ENCODE assay signal across 12 mouse cellular contexts in genomic region chr11:88701976-88702659, GRCm38 (mm10). TPM values are rescaled to one million over a fixed set of nuclear protein-coding genes. Genes with fewer than 3 reads are reported as not detected.
DNase-seq lines count a peak whose midpoint lies in the region; ATAC-seq lines count a peak whose summit lies in the region.
"Had no signal": no experiment of that assay in that cellular context is flagged by ENCODE, and none has a peak within 500 bp of the region (broad histone marks: within the 10 kb centered on the region; RNA-seq: fewer than 3 reads in every experiment).

No protein-coding gene starts in this region.

- no peaks in the 10 kb centered on the region for H3K27me3 ChIP-seq in kidney, embryonic 16.5 days (ENCODE audit: insufficient read depth, low read length)
- H3K27me3 ChIP-seq in hindbrain, embryonic 10.5 days (ENCODE audit: insufficient read depth, poor library complexity, severe bottlenecking) = no peaks in the 10 kb centered on the region
- no peaks in the 10 kb centered on the region for H3K27me3 ChIP-seq in midbrain, embryonic 15.5 days (replicated peaks)
- H3K27me3 ChIP-seq: embryonic facial prominence, embryonic 13.5 days; intestine, embryonic 15.5 days had no signal

- no peaks in the 10 kb centered on the region for H3K9me3 ChIP-seq in kidney, embryonic 16.5 days (ENCODE audit: low read length)
- H3K9me3 ChIP-seq in hindbrain, embryonic 10.5 days = no peaks in the 10 kb centered on the region
- no peaks in the 10 kb centered on the region for H3K9me3 ChIP-seq in midbrain, embryonic 15.5 days
- H3K9me3 ChIP-seq: embryonic facial prominence, embryonic 13.5 days; intestine, embryonic 15.5 days had no signal

- no peak overlapping the region for H3K4me3 ChIP-seq in kidney, embryonic 16.5 days (ENCODE audit: low read length)
- H3K4me3 ChIP-seq in hindbrain, embryonic 10.5 days = peak overlapping the region; percentile 21; the same call in 1 of the 2 replicates
- no peak overlapping the region for H3K4me3 ChIP-seq in midbrain, embryonic 15.5 days
- H3K4me3 ChIP-seq: embryonic facial prominence, embryonic 13.5 days; intestine, embryonic 15.5 days; left cerebral cortex, adult 2 months had no signal

- H3K4me1 ChIP-seq in kidney, embryonic 16.5 days (ENCODE audit: insufficient read depth, low read length) = peaks cover 52% of the 10 kb centered on the region
- peaks cover 94% of the 10 kb centered on the region for H3K4me1 ChIP-seq in hindbrain, embryonic 10.5 days (replicated peaks)
- H3K4me1 ChIP-seq in midbrain, embryonic 15.5 days = peaks cover 64% of the 10 kb centered on the region

- H3K9ac ChIP-seq in kidney, embryonic 16.5 days (replicated peaks; ENCODE audit: low read length) = no peak overlapping the region
- H3K9ac ChIP-seq in midbrain, embryonic 15.5 days = no peak overlapping the region
- H3K9ac ChIP-seq: embryonic facial prominence, embryonic 13.5 days; intestine, embryonic 15.5 days had no signal

- H3K27ac ChIP-seq in kidney, embryonic 16.5 days (ENCODE audit: low read length) = peak overlapping the region; percentile 19; the same call in 1 of the 2 replicates
- H3K27ac ChIP-seq in hindbrain, embryonic 10.5 days = peak overlapping the region; percentile 85
- H3K27ac ChIP-seq in midbrain, embryonic 15.5 days = peak overlapping the region; percentile 35
- H3K27ac ChIP-seq: embryonic facial prominence, embryonic 13.5 days; intestine, embryonic 15.5 days; left cerebral cortex, adult 2 months had no signal

- no peak for DNase-seq in kidney, adult 8-10 months
- DNase-seq in embryo, embryonic 10.5 days (ENCODE audit: low spot score) = peak; percentile 80
- DNase-seq in hindbrain, embryonic 10.5 days (ENCODE audit: low spot score) = peak; percentile 50
- DNase-seq in cerebellum, adult 8-10 months = no peak
- no peak for DNase-seq in heart, adult 8-10 months (ENCODE audit: low spot score)
- DNase-seq: gastrocnemius, postnatal 36 days had no signal

- H3K36me3 ChIP-seq in kidney, embryonic 16.5 days (ENCODE audit: insufficient read depth, low read length) = peaks cover 31% of the 10 kb centered on the region
- H3K36me3 ChIP-seq in hindbrain, embryonic 10.5 days = peaks cover 78% of the 10 kb centered on the region
- no peaks in the 10 kb centered on the region for H3K36me3 ChIP-seq in midbrain, embryonic 15.5 days (replicated peaks)

- WGBS in kidney, embryonic 16.5 days = 31% methylated on average over 6 of the region's 6 CpGs
- WGBS in hindbrain, embryonic 10.5 days = 29% methylated on average over 6 of the region's 6 CpGs
- WGBS in midbrain, embryonic 15.5 days = 19% methylated on average over 6 of the region's 6 CpGs

- no peak for ATAC-seq in kidney, embryonic 16.5 days (ENCODE audit: low FRiP score, low TSS enrichment)
- peak; percentile 31; the same call in 1 of the 2 replicates for ATAC-seq in midbrain, embryonic 15.5 days (replicated peaks)
- no peak for ATAC-seq in inflammation-experienced regulatory T-cells, adult 6 months
- ATAC-seq: intestine, embryonic 15.5 days had no signal

- no peak overlapping the region for H3K4me2 ChIP-seq in kidney, embryonic 16.5 days (replicated peaks; ENCODE audit: low read depth, low read length)
- no peak overlapping the region for H3K4me2 ChIP-seq in midbrain, embryonic 15.5 days
- H3K4me2 ChIP-seq: embryonic facial prominence, embryonic 13.5 days; intestine, embryonic 15.5 days had no signal

RNA-seq across cellular contexts. Expression of gene Msi2, which starts 16.2 kb away (rescaled TPM):
- polyA plus RNA-seq in kidney, embryonic 16.5 days (2015; fragmentation: Nextera tagmentation; extraction: Ambion mirVana) = 24.3 and 30.0 TPM in 2 replicates
- polyA plus RNA-seq in hindbrain, embryonic 10.5 days (2016; fragmentation: Nextera tagmentation; extraction: Ambion mirVana) = 27.3 and 29.9 TPM in 2 replicates
- polyA plus RNA-seq in midbrain, embryonic 15.5 days (2015; fragmentation: Nextera tagmentation; extraction: Ambion mirVana) = 32.0 and 33.6 TPM in 2 replicates
- polyA plus RNA-seq in inflammation-experienced regulatory T-cells, adult 6 months (2017; shearing (Covaris generic)) = 10 to 100 TPM; 23.6 to 30.8 (median 26.0) TPM
- 100 to 1,000 TPM; 206 to 216 (median 210) TPM for total RNA-seq in heart, adult 8-10 months (2022)

Comparison
In these comparisons a context has a peak if more than half of its experiments do, and no peak if none do; other contexts are left out.
1. H3K27ac ChIP-seq: peak in every context shown above with its lines; median percentile 85 in hindbrain, embryonic 10.5 days; 35 in midbrain, embryonic 15.5 days; 19 in kidney, embryonic 16.5 days.
2. DNase-seq: peak in embryo, embryonic 10.5 days (single experiment) and hindbrain, embryonic 10.5 days (single experiment); none in kidney, adult 8-10 months (0 of 2), cerebellum, adult 8-10 months (single experiment) and heart, adult 8-10 months (single experiment).